Mouse (Mus musculus) CD4-positive, CD25-positive, alpha-beta regulatory T cell, adult 4 months (primary cell): ENCODE measurements around the gene Olfr1272. TPM values are rescaled to one million over a fixed set of nuclear protein-coding genes. Genes with fewer than 3 reads are reported as not detected.
"Not testable (repeated sequence)": the region's sequence is repeated elsewhere in the genome, so short reads cannot be mapped to it uniquely, and the experiment has no call there.

Source experiments
- ATAC-seq: one replicate; pipeline ENCODE4 v1.8.0; 2017
- polyA plus RNA-seq, 2 experiments: library from polyadenylated mRNA; unstranded; fragments of 100-300 nt; shearing (Covaris generic); gene quantifications; one replicate each; pipeline ENCODE4 v1.2.1; 2017

Gene Olfr1272
- not detected for polyA plus RNA-seq

GRCm38 (mm10) chr2:90292741-90293140 is at the start of gene Olfr1272:
Gene Olfr1272, minus strand, starts transcription at chr2:90292841.
- no peak for ATAC-seq

GRCm38 (mm10) chr2:90321900-90322299 is 29.3 kb upstream of the Olfr1272 start, which contains the start of gene Gm13769:
Gene Gm13769, plus strand, starts transcription at chr2:90322200.
- ATAC-seq: not testable (repeated sequence)

GRCm38 (mm10) chr2:90270932-90271331 is 21.7 kb downstream of the Olfr1272 start, which contains the start of gene Olfr1271:
Gene Olfr1271, minus strand, starts transcription at chr2:90271032.
- ATAC-seq: no peak

- no peak for ATAC-seq
Measured at GRCm38 (mm10) chr2:90257492-90257891, 35.1 kb downstream of the Olfr1272 start, which contains the start of gene Olfr142. Gene Olfr142, minus strand, starts transcription at chr2:90257592.

Other genes with a start within 250 kb of the Olfr1272 start
- gene Olfr140, start 229.2 kb downstream of the Olfr1272 start, polyA plus RNA-seq: not detected
- gene Olfr1269, start 171.4 kb downstream of the Olfr1272 start, polyA plus RNA-seq: under 1 TPM in 1 of 2 experiments, not detected in 1; 0.09 TPM
- gene Olfr32, start 150.5 kb downstream of the Olfr1272 start, polyA plus RNA-seq: not detected
- not detected for gene Olfr1270, start 139.8 kb downstream of the Olfr1272 start, polyA plus RNA-seq
- not detected for gene Olfr1506, start 68.3 kb downstream of the Olfr1272 start, polyA plus RNA-seq
- not detected for gene Olfr142, start 35.2 kb downstream of the Olfr1272 start, polyA plus RNA-seq
- gene Olfr1271, start 21.8 kb downstream of the Olfr1272 start, polyA plus RNA-seq: under 1 TPM in 1 of 2 experiments, not detected in 1; 0.20 TPM
- not detected for gene Gm13769, start 29.4 kb upstream of the Olfr1272 start, polyA plus RNA-seq
- not detected for gene Olfr1274-ps, start 105.8 kb upstream of the Olfr1272 start, polyA plus RNA-seq